Mouse (Mus musculus) lung, adult 18-20 months (tissue): Measurements from ENCODE around the gene Asic5.
A peak's percentile ranks its signal among the peaks of the same experiment; 100 is the strongest.

ENCODE experiments used
- DNase-seq, 2 experiments: peaks; one replicate each; pipeline ENCODE4 v3.0.0; 2022; ENCODE audit warnings: mixed read lengths in 2 of 2

Gene Asic5

DNA sequence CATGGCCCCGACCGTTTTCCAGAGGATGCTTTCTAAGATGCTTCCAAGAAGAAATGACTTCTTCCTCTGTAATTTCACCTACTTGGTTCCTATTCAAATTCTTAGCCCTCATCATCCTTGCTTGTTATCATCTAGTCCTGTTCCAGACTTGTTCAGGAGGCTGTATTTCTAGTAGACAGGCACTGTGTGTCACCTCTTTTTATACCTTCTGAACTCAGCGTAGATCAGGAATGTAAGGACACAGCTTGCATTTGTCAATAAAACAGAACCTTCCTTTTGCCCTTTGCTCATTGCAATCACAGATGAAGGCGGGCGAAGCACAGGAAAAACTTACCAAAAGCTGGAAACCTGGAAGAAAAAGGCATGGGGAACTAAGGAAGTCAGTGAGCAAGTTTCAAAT lies at the start of gene Asic5:
Gene Asic5, plus strand, starts transcription at position 301 of the 400 bp plus-strand sequence.
- no peak for DNase-seq

DNA sequence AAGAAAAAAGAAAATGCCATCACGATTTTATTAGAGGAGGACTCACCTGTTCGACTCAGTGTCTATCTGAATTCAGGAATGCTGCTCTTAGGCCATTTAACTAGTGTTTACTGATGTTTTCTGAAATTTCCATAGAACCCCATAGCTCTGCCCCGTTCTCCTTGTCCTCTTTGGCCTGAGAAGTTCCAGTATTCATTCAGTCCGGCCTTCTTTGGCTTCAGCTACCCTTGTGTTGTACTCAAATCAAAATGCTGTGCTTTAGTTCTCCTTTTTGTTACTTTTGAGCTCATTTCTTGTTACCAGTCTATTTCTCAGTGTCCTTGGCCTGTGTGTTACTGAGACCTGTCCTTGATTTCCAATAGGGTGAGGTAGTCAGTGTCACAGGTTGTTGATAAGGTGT lies 48.7 kb upstream of the Asic5 start:
- DNase-seq: no peak

DNA sequence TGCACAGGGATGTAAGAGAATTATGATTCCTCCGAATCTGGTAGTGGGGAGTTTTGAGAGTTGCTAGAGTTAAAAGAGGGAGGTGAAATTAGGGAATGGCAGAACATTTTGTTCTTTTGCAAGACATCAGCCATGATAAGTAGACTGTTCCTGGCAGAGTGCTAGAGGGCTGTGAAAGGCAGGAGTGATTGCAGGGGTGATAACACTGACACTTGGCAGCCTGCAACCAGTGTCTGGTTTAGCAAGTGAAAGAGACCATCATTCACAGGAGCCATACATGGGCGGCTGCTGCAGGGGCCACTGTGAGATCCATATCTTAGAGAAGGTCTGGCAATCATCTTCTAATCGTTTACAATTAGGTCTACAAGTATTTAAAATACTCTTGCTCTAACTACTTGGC lies 43.2 kb upstream of the Asic5 start:
- DNase-seq: peak; percentile 21 to 52

DNA sequence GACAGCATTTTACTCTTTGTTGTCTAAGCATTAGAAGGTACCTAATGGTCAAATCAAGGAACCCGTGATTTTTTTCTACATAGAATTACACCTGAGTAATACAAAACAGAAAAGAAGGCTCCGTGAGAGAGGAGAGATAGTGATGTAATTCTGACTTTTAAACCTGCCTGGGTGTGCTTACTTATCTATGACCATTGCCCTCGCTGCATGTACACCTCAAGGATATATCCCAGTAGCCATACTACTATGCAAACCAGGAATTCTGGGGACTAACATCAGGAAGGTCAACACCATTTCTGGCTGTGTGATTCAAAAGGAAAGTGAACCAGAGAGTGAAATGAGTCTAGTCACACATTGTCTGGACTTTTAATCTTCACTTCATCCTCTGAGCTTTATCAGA lies 39.7 kb upstream of the Asic5 start:
- DNase-seq: no peak

DNA sequence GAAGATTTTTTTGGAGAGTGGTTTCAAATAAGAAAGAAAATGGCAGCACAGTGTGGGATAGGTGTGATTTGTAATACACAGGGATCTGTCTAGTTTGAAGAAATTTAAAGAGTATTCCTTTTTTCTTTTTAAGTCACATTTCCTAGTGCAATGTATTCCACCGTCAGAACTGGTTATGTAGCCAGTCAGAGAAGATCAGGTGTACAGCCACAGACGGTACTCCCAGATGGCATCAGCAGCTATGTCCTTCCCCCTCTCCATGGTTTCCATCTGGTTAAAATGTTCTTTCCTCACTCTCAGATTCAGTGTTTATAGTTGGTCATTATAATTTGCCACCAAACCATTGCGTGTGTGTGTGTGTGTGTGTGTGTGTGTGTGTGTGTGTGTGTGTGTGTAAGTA lies 39.0 kb upstream of the Asic5 start:
- no peak for DNase-seq

DNA sequence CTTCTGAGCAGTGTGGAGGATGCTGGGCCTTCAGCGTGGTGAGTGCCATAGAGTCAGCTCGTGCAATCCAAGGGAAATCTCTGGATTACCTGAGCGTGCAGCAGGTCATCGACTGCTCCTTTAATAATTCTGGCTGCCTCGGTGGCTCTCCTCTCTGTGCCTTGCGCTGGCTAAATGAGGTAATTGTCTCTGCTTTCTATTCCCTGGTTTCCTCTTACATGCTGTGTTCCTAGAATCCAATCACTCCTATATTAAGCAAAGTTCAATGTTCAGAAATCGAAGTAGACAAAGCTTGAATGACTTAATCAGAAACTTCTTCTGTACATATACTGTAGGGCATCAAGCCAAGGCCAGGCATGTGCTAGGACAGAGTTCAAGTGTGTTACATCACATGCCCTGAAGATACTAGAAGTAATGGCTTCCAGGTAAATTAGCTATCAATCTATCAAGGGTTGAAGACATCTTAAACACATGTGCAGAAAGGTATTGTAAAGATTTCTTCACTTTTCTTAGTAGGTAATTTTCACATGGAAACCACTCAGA lies 37.2 kb upstream of the Asic5 start:
- no peak for DNase-seq

DNA sequence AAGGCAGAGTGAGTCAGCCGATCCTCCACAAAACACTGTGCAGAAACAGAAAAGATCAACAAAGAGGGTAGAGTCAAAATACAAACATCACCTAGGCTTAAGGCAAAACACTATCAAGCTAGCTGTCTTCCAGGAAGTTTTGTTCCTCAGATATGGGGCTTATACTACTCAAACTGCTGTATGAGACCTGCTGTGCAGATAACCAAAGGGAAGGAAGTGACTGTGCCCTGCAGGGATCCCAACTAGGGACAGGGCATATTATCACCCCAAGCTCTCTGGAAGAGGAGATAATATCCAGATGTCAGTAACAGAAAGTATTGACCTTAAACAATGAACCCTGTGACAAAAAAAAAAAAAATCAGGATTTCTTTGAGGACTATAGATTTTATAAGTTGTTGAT lies 33.0 kb upstream of the Asic5 start:
- DNase-seq: no peak

DNA sequence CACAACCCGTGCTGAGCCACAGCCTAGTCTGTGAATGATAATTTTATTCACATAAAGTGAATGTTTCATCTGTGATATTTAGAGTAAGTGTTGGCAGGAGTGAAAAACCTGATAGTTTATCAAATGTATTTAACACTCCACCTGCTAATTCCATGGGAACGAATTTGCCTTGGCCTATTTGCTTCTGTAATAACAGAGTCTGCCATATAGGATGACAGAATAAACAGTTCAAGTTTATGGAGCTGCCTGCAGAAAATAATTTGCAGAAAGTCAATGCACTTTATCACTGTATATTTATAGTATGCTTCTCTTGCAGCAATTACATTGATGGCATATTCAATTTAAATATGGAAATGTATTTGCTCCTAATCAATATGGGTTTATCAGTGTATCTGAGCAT lies 30.3 kb upstream of the Asic5 start:
- DNase-seq: no peak

DNA sequence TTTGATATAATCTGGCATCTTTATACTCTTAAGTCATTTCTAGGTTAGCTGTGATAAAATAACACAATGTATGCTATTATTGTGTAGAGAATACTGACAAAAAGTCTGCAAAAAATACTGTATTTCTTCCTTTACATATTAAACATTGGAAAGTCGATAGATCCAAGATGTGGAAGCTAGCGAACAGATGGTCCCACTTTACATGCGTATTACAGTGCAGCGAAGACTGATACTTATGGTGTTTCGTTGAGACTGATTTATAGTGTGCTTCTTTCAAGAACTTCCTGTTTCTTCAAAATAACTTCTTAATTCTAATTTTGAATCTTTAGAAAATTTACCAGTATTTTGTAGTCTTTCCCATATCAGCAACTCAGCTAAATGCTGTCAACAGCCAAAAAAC lies 24.6 kb upstream of the Asic5 start:
- no peak for DNase-seq

DNA sequence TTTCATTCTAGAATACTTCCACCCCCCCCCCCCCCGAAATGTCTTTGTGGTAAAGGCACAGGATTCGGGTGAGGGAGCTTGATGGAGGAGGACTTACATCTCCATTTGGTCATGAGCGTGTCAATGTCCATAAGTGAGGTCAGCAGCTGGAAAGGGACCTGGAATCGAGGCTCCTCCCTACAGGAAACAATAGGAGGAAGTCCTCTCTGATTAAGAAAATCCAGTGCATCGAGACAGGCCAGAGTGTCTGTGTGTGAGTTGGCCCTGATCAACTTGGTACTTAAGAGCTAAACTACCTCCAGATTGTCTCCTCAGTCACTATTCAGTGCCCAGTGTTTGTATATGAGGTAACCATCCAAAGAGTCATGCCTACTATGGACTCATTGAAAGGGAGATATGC lies 20.8 kb upstream of the Asic5 start:
- DNase-seq: no peak

DNA sequence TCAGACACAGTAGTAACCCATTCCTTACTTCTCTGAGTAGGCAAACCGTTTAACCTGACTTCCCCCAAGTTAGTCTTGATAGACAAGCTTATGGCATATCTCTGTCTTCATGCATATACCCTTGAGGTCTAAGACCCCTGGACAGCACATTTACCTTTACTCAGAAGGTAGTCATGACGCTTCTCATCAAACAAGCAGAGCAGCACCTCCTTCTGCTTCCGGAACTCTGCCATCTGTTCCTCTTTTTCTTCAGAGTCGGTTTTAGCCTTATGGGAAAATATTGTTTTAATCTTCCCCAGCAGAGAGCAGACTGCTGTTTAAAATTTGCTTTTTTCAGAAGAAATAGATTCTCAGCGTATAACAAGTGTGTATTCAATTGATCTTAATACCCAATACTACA lies 18.3 kb upstream of the Asic5 start:
- DNase-seq: no peak

DNA sequence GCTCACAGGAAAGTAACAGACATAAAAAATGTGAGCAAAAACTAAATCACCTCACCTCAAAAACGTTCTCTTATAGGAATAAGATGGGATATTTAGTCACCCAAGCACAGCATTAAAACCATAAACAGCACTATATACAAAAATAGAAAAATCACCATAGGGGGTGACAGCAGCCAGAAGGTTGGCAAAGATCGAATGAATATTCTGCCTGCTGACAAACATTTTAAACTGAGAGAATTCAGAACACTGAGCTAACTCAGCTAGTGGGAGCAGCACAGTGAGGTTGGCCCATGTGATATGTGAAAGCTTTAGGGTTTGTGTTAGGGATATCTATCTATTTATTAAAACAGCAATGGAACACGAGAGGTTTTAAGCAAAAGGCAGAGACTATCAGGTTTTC lies 17.5 kb upstream of the Asic5 start:
- DNase-seq: no peak

DNA sequence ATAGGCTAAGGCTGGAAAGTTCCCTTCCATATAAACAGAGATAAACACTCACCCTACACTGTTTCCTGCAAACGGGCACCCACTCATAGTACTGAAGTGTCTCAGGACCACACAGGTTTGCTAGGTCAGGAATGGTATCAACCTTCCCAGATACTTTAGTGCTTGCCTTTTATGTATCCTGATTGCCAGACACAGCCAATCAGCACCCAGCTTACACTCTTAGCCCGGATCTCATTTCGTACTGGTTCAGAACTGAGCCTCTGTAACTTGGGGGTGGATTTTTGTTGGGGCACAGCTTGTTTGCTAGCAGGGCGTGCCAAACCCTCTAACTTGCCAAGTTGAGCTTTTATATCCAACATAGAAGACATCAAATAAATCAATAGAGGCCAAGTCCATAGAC lies 6.5 kb upstream of the Asic5 start:
- no peak for DNase-seq

DNA sequence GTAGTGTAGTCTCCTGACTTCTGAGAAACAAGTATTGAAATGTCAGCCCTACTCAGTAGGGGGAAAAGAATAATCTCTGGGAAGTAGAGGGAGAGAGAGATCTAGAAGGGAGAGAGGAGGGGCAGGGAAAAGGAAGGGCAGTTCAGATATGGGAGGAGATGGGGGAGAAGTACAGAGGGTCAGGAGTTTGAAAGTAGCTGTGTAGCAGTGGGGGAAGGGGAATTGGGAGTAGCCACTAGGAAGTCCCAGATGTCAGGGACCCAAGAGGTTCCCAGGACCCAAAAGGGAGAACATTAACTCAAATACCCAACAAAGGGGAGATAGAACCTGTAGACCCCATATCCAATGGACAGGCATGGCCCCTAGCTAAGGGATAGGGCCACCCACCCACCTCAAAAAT lies 6.0 kb upstream of the Asic5 start, which contains the start of gene Tdo2:
Gene Tdo2, minus strand, starts transcription at position 101 of the 400 bp plus-strand sequence.
- DNase-seq: no peak

DNA sequence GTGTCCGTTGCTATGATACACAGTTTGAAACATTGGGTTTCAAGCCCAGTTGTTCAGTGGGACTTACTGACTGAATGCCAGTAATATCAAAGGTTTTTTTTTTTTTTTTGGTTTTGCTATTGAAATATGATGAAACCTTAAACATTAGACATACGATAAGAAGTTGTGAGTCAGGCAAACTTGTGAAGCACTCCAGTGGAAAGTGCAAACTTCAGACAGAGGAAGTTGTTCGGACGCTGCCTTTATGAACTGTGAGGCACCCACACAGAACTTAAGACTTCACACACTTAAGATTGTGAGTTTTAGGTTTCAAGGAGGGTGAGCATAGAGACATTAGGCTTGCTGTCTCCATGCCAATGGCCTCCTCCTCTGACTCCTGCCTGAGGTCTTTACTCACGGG lies 514 bp upstream of the Asic5 start:
- DNase-seq: no peak

DNA sequence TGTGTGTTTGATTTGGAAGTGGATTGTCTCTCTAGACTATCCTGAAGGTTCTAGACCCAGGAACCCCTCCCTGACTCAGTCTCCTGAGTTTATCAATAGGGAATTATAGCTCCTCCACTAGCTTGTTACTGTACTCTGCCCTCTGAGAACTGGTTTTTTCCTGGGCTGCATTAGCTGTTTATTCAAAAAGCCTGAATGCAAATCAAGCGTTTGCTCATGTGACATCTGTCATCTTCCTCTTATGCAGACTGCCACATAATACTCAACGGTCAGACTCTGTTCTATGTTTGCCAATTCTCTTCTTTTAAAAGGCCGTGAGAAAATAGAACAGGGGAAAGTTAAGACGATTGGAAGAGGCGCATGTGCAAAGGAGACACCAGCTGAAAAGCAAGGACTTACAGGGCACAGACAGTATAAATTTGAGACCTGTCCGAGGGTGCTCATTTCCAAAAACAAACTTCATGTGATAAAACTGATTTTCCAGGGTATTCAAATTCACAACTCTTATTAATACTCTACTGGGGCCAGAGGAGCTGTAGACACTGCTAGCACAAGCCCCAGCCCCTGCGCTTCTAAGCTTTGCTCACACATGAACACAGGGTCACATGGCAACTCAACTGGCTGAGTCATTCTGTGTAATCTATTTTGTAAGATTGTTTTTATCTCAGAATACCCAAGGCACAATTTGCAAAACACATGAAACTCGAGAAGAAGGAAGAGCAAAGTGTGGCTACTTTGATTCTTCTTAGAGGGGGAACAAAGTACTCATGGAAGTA lies 1.2 kb downstream of the Asic5 start:
- no peak for DNase-seq

DNA sequence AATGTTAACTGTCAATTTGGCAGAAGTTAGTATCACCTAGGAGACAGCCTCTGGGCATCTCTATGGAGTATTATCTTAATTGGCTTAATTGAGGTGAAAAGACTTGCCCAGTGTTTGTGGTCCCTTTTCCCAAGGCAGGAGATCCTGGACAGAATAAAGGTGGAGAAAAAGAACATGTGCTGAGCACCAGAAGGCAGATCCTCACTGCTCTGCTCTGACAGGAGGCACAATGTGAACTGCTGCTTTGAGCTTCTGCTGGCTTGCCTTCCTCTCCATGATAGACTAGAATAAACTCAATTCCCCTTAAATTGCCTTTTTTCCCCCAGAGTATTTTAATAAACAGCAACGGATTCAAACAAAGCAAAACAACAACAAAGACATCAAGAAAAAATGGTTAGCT lies 3.0 kb downstream of the Asic5 start:
- no peak for DNase-seq

DNA sequence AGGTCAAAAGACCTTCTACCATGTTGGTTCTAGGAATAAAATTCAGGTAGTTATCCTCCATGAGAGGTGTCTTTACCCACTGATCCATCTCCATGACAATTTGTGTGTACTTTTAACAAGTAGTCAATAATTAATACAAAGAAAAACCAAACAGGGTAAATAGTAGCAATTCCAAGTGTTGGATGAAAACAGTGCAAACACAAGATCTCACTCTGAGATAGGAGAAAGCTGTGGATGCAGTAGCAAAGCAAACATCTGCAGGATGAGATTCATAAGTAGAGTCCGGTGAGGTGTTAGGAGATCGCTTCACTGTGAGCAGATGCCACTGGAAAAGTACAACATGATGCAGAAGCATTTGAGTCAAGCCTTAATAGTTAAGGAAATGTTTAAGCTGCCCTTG lies 4.0 kb downstream of the Asic5 start:
- DNase-seq: no peak

DNA sequence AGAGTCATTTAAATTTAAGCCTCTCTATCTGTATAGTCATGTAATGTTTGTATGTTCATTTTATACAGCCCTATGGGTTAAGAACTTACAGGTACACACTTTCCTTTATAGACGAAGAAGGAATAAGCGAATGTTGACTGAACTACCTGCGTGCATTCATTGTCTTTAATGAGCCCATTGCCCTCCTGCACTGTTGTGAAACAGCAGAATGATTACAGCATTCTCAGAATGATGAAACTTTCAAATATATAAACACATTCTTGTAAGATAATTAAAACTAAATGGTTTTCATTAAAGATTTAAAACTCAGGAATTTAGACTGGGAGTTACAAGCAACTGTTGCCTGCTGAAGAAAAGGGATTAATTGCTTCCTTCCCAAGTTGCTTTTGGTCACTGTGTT lies 5.5 kb downstream of the Asic5 start:
- no peak for DNase-seq

DNA sequence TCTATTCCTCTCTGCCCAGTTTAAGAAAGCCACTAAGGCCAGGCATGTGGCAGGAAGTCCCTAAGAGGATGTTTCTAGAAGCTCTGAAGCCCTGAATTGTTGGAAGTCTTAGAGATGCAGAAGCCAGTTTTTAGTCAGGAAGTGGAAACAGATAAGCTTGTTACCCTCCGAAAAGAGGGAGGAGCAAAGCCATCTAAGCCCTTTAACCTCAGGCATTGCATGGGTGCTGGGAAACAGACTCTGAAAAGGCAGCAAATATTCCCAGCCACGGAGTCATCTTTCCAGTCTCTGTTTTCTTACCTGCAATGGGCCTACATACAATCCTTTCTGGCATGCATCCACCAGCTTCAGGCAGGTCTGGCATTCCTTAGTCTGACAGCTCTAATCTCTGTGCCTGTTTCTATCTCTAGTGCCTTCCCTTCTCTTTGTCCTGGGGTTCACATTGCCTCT lies 7.6 kb downstream of the Asic5 start:
- no peak for DNase-seq

DNA sequence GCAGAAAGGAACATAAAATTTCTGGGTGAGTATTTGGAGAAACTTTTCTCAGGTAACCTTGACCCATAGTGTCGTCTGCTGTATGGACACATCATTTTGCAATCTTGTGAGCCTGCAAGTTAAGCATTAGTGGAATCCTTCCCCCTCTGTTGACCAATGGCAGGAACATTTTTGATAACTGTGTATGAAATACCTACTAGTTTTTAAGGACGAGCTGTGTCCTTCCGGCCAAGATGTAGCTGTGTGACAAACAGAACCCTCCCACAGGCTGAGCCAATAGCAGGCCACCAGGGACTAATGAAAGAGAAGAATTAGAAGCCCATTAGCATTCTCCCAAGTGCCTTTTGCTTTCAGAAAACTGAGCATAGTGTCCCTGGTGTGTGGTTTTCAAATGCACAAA lies 8.4 kb downstream of the Asic5 start:
- peak in 1 of 2 experiments; percentile 16 for DNase-seq

DNA sequence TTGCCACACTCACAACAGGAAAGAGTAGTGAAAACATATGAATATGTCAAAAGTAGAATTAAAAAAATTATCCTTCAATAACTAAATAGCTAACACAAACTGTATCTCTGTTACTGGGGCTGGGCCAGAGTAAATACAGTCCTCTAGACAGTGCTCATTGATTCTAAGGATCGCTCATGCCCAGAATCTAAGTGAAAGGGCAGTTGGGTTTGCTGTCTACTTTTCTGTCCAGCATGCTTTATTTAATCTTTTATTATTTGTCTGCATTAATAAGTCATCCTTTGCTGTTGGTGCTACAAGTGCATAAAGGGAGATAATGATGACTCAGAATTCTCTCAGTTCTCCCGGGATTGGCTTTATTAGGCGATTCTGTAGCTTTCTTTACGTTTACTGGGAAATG lies 13.3 kb downstream of the Asic5 start:
- DNase-seq: no peak

DNA sequence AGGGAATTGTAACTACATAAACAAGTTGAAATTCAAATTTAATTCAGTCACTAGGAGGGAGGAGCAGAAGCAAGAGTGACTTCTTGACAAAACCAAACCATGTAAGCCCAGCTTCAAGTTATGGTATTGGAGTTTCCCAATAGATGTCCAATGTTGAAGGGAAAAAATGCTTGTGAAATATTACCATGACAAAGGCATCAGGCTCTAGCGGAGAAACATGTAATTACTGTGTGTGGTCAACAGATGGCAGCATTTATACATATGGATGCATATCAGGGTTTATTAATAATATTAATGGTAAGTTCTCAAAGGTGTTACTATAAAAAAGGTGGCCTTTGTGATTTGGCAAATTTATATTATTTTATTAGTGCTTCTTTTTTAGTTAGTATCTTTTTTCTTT lies 13.9 kb downstream of the Asic5 start:
- peak in 1 of 2 experiments; percentile 36 for DNase-seq

DNA sequence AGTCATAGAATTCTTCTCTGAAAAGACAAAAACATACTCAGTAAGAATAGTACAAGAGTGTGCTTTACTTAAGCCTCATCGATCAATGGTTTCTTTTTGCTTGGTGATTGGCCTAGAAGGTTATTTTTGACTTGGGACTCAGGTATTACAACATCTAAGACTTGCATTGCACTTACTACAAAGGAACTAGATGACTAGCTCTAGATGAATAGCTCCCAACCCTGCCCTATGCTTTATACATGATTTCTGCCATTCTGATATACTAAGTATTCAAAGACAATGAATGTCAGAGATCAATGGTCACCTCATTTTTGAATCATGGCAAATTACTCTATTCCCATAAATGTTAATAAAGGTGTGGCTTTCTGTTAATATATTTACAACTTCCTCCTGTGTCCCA lies 24.9 kb downstream of the Asic5 start:
- DNase-seq: no peak

DNA sequence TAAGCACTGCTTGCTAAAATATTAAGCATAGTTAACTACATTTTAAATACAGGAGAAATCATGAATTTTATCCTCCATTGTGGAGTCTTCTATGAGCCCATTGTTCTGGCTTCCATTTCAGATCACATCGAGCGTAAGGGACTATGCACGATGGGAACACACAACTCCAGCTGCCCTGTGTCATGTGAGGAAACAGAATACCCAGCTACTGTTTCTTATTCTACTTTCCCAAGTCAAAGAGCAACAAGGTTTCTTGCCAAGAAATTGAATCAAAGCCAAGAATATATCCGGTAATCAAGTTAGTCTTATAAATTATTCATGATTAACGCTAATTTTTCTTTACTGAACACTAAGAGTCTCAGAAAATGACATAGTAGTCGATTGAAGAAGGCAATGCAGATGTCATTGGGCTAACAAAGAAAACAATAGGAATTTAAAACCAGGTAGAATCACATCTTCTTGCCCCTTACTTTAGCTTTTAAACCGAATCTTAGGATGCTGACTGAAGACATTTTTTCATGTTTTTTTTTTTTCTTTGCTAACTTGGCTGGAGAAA lies 32.1 kb downstream of the Asic5 start:
- DNase-seq: no peak
